Mouse (Mus musculus): ENCODE data around the gene 2310061N02Rik. TPM values are rescaled to one million over a fixed set of nuclear protein-coding genes. Genes with fewer than 3 reads are reported as not detected.

Gene 2310061N02Rik
- total and polyA plus RNA-seq, 3 experiments, result not detected

GRCm38 (mm10) chr16:88701072-88701864, 6.5 kb downstream of the 2310061N02Rik start:
- Histone ChIP-seq H3K4me1 (ENCODE audit: control insufficient read depth in 1 of 2, insufficient read depth in 2 of 2, low read length in 2 of 2) (no peaks in the 10 kb centered on the region), H3K27me3 (ENCODE audit: control insufficient read depth in 1 of 2, insufficient read depth in 2 of 2, low read length in 2 of 2) (no peaks in the 10 kb centered on the region), H3K36me3 (ENCODE audit: control insufficient read depth in 1 of 2, insufficient read depth in 2 of 2, low read length in 2 of 2) (no peaks in the 10 kb centered on the region), H3K9ac (ENCODE audit: control insufficient read depth, low read depth, low read length, poor library complexity, severe bottlenecking) (no peak overlapping the region), H3K27ac (ENCODE audit: control insufficient read depth, low read depth, low read length) (no peak overlapping the region), H3K4me3 (ENCODE audit: control insufficient read depth in 1 of 2, insufficient read depth in 1 of 2, low read depth in 2 of 2, low read length in 2 of 2) (no peak overlapping the region), H3K9me3 (replicated peaks; ENCODE audit: insufficient read depth, low read length) (no peaks in the 10 kb centered on the region), H3K79me2 (ENCODE audit: control insufficient read depth, insufficient read depth, low read length, poor library complexity) (no peaks in the 10 kb centered on the region)
- TF ChIP-seq CHD2 (IDR thresholded peaks at IDR 0.05; ENCODE audit: low read length), result no peak
- TF ChIP-seq EP300 (IDR thresholded peaks at IDR 0.05; ENCODE audit: low read depth in 1 of 2, low read length in 2 of 2), result no peak
- no peak for TF ChIP-seq TAL1 (IDR thresholded peaks at IDR 0.05; ENCODE audit: low read length)
- no peak for DNase-seq (ENCODE audit: low read depth, low spot score)

GRCm38 (mm10) chr16:88696256-88696655, 11.5 kb downstream of the 2310061N02Rik start:
- H3K4me1 ChIP-seq (ENCODE audit: control insufficient read depth in 1 of 2, insufficient read depth in 2 of 2, low read length in 2 of 2), result no peaks in the 10 kb centered on the region
- no peak overlapping the region for H3K27ac ChIP-seq (ENCODE audit: control insufficient read depth, low read depth, low read length)
- no peak overlapping the region for H3K4me3 ChIP-seq (ENCODE audit: control insufficient read depth in 1 of 2, insufficient read depth in 1 of 2, low read depth in 2 of 2, low read length in 2 of 2)
- TF ChIP-seq MAZ (IDR thresholded peaks at IDR 0.05; ENCODE audit: low read depth, low read length) (no peak), MXI1 (IDR thresholded peaks at IDR 0.05; ENCODE audit: low read depth, low read length) (no peak)
- H3K9ac ChIP-seq (ENCODE audit: control insufficient read depth, low read depth, low read length, poor library complexity, severe bottlenecking), result no peak overlapping the region
- no peaks in the 10 kb centered on the region for H3K36me3 ChIP-seq (ENCODE audit: control insufficient read depth in 1 of 2, insufficient read depth in 2 of 2, low read length in 2 of 2)
- DNase-seq (ENCODE audit: low read depth, low spot score), result no peak
- no peaks in the 10 kb centered on the region for H3K79me2 ChIP-seq (ENCODE audit: control insufficient read depth, insufficient read depth, low read length, poor library complexity)
- H3K27me3 ChIP-seq (ENCODE audit: control insufficient read depth in 1 of 2, insufficient read depth in 2 of 2, low read length in 2 of 2), result no peaks in the 10 kb centered on the region
- H3K9me3 ChIP-seq (replicated peaks; ENCODE audit: insufficient read depth, low read length), result no peaks in the 10 kb centered on the region

GRCm38 (mm10) chr16:88681282-88681681, 26.5 kb downstream of the 2310061N02Rik start:
- no peak overlapping the region for H3K9ac ChIP-seq (ENCODE audit: control insufficient read depth, low read depth, low read length, poor library complexity, severe bottlenecking)
- no peaks in the 10 kb centered on the region for H3K9me3 ChIP-seq (replicated peaks; ENCODE audit: insufficient read depth, low read length)
- no peaks in the 10 kb centered on the region for H3K4me1 ChIP-seq (ENCODE audit: control insufficient read depth in 1 of 2, insufficient read depth in 2 of 2, low read length in 2 of 2)
- no peaks in the 10 kb centered on the region for H3K79me2 ChIP-seq (ENCODE audit: control insufficient read depth, insufficient read depth, low read length, poor library complexity)
- no peak overlapping the region for H3K27ac ChIP-seq (ENCODE audit: control insufficient read depth, low read depth, low read length)
- no peak overlapping the region for H3K4me3 ChIP-seq (ENCODE audit: control insufficient read depth in 1 of 2, insufficient read depth in 1 of 2, low read depth in 2 of 2, low read length in 2 of 2)
- no peaks in the 10 kb centered on the region for H3K27me3 ChIP-seq (ENCODE audit: control insufficient read depth in 1 of 2, insufficient read depth in 2 of 2, low read length in 2 of 2)
- no peaks in the 10 kb centered on the region for H3K36me3 ChIP-seq (ENCODE audit: control insufficient read depth in 1 of 2, insufficient read depth in 2 of 2, low read length in 2 of 2)
- no peak for DNase-seq (ENCODE audit: low read depth, low spot score)
- TF ChIP-seq USF1 (IDR thresholded peaks at IDR 0.05; ENCODE audit: low read depth, low read length), result no peak
- TF ChIP-seq SIN3A (IDR thresholded peaks at IDR 0.05; ENCODE audit: low read length), result no peak
- TF ChIP-seq ZKSCAN1 (IDR thresholded peaks at IDR 0.05; ENCODE audit: low read depth, low read length), result no peak
- TF ChIP-seq ZMIZ1 (IDR thresholded peaks at IDR 0.05; ENCODE audit: low read depth, low read length), result no peak
- TF ChIP-seq POLR2AphosphoS2 (IDR thresholded peaks at IDR 0.05; ENCODE audit: low read length), result no peak
- no peak for TF ChIP-seq UBTF (IDR thresholded peaks at IDR 0.05; ENCODE audit: borderline replicate concordance, insufficient read depth, low read depth, low read length)
- no peak for TF ChIP-seq GATA1 (IDR thresholded peaks at IDR 0.05; ENCODE audit: low read depth, low read length)
- TF ChIP-seq POLR2A (IDR thresholded peaks at IDR 0.05; ENCODE audit: control insufficient read depth in 1 of 2, insufficient read depth in 1 of 2, low read depth in 1 of 2, low read length in 2 of 2, poor library complexity in 1 of 2), result no peak
- no peak for TF ChIP-seq MEF2A (IDR thresholded peaks at IDR 0.05; ENCODE audit: extremely low read depth, insufficient replicate concordance, low read depth, low read length, poor library complexity, severe bottlenecking)
- TF ChIP-seq RCOR1 (IDR thresholded peaks at IDR 0.05; ENCODE audit: low read depth, low read length), result no peak
- no peak for TF ChIP-seq CTCF (IDR thresholded peaks at IDR 0.05 in 2 of 3, conservative IDR thresholded peaks at IDR 0.05 in 1 of 3; ENCODE audit: control insufficient read depth in 1 of 3, insufficient read depth in 1 of 3, low read depth in 2 of 3, low read length in 3 of 3, poor library complexity in 1 of 3, severe bottlenecking in 1 of 3)
- no peak for TF ChIP-seq GABPA (IDR thresholded peaks at IDR 0.05; ENCODE audit: low read depth, low read length)
- no peak for TF ChIP-seq MAZ (IDR thresholded peaks at IDR 0.05; ENCODE audit: low read depth, low read length)
- TF ChIP-seq RAD21 (IDR thresholded peaks at IDR 0.05; ENCODE audit: low read depth, low read length), result no peak

Measured in MEL (cell line).